Mouse (Mus musculus) myocyte (in vitro differentiated cells): Measurements from ENCODE around the gene Gpr65.

ENCODE experiments used
- CEBPB ChIP-seq: IDR thresholded peaks from 2 replicates; pipeline ENCODE4 v1.6.1; 2011; ENCODE audit warnings: mild to moderate bottlenecking, moderate library complexity; ENCODE audit not compliant: poor library complexity, insufficient read depth, severe bottlenecking
- E2F4 ChIP-seq: IDR thresholded peaks from one replicate; pipeline ENCODE4 v1.6.1; 2011; ENCODE audit warnings: mild to moderate bottlenecking, control low read depth, moderate library complexity; ENCODE audit not compliant: insufficient read depth
- MYOD1 ChIP-seq, 3 experiments: IDR thresholded peaks; one replicate each; pipeline ENCODE4 v1.6.1; 2011; ENCODE audit warnings: control low read depth in 2 of 3, low read depth in 2 of 3, mild to moderate bottlenecking in 2 of 3, moderate library complexity in 1 of 3; ENCODE audit not compliant: insufficient read length in 2 of 3, control insufficient read depth in 1 of 3
- MYOG ChIP-seq, 3 experiments: IDR thresholded peaks; one replicate each; pipeline ENCODE4 v1.6.1; 2011; ENCODE audit warnings: control low read depth in 2 of 3, low read depth in 2 of 3, mild to moderate bottlenecking in 2 of 3; ENCODE audit not compliant: insufficient read length in 2 of 3, control insufficient read depth in 1 of 3, insufficient read depth in 1 of 3
- POLR2A ChIP-seq: IDR thresholded peaks from one replicate; pipeline ENCODE4 v1.6.1; 2011; ENCODE audit warnings: low read depth, mild to moderate bottlenecking, control low read depth, moderate library complexity; ENCODE audit not compliant: insufficient read length
- REST ChIP-seq: IDR thresholded peaks from one replicate; pipeline ENCODE4 v1.6.1; 2011; ENCODE audit warnings: mild to moderate bottlenecking, control low read depth, moderate library complexity; ENCODE audit not compliant: insufficient read depth, insufficient read length
- SRF ChIP-seq: IDR thresholded peaks from one replicate; pipeline ENCODE4 v1.6.1; 2011; ENCODE audit warnings: low read depth; ENCODE audit not compliant: control insufficient read depth, insufficient read length
- TCF12 ChIP-seq: IDR thresholded peaks from one replicate; pipeline ENCODE4 v1.6.1; 2011; ENCODE audit warnings: mild to moderate bottlenecking, control low read depth; ENCODE audit not compliant: poor library complexity, insufficient read depth, severe bottlenecking
- USF1 ChIP-seq: IDR thresholded peaks from one replicate; pipeline ENCODE4 v1.6.1; 2011; ENCODE audit warnings: low read depth, mild to moderate bottlenecking, control low read depth, moderate library complexity

GRCm38 (mm10) chr12:98223286-98223685 lies 45.1 kb upstream of the Gpr65 start:
- TF ChIP-seq USF1 (no peak), MYOG (IDR thresholded peaks at IDR 0.05; ENCODE audit: control insufficient read depth in 1 of 3, insufficient read depth in 1 of 3, insufficient read length in 2 of 3, low read depth in 2 of 3) (no peak), REST (no peak), POLR2A (no peak), SRF (no peak), CEBPB (no peak), MYOD1 (IDR thresholded peaks at IDR 0.05; ENCODE audit: control insufficient read depth in 1 of 3, insufficient read length in 2 of 3, low read depth in 2 of 3) (no peak), E2F4 (no peak), TCF12 (no peak)
